Mouse (Mus musculus) kidney, postnatal 36 days (tissue): Measurements from ENCODE around the gene Hs6st3.
A peak's percentile ranks its signal among the peaks of the same experiment; 100 is the strongest.

Experiments
- DNase-seq, 2 experiments: peaks; one replicate each; pipeline ENCODE4 v3.0.0; 2021 to 2022; ENCODE audit warnings: mixed read lengths in 2 of 2

The Hs6st3 gene

DNA sequence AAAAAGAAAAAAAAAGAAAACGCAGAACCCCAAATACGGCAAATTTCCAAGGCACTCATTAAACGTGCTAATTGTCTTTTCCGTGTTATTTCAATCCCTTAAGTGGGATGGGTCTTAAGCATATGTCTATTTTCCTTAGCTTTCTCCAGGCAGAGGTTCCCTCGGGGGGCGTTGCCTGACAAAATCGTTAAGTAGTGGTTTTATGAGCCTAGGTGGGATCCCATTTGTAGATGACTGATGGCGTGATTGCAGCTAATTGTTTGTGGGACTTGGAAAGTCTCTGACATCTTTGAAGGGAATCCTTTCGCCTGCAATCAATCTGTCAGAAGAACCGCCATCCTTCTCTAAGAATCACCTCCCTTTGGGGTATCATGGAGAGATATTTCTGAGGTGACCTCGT, 662.7 kb downstream of the Hs6st3 start:
- DNase-seq = no peak

DNA sequence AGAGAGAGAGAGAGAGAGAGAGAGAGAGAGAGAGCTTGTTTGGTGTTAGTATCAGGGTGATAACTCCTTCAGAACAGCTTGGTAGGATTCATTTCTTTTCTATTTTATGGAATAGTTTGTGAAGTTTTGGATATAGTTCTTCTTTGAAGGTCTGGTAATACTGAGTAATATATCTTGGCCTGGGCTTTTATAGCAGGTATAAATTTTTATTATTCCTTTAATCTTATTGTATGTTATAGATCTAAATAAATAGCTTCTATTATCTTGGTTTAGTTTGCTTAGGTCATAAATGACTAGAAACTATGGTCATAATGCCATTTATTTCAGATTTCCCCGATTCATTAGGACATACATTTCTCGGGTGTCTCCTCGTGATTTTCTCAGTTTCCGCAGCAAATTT, 675.8 kb downstream of the Hs6st3 start:
- DNase-seq = no peak

DNA sequence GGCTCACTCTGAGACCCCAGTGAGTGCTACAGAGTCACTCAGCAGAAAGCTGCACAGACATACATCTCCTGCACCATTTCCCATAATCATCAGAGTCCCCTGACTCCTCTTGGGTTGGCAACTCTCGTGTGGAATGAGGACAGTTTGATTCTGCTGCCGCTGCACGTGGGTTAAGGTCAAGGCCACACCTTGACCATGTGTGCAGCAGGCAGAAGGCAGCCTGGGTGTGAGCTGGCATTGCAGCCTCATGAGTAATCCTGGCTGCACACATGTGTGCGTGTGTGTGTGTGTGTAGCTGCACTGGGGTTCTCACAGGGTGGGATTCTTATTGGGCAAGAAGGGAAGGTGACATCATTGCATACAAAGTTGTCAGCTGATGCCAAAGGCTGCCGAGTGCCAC, 677.5 kb downstream of the Hs6st3 start:
- DNase-seq = no peak

DNA sequence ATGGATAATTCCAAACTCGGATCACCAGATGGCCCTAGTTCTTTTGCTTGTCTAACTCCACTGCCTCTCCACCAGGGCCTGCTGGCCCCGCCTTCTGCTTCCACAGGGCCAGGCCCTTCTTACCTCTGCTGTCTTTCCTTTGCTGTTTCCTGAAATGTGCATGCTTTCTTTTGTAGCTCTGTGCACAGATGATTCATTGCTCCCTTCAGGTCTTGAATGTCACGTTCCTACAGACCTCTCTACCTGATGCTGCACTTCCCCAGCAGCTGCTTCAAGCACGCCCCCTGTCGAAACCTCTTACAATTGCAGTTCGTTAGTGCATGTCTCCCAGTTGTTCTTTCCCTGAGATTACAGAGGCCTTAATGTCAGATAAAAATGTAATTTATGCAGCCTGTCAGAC, 682.4 kb downstream of the Hs6st3 start:
- DNase-seq = no peak

DNA sequence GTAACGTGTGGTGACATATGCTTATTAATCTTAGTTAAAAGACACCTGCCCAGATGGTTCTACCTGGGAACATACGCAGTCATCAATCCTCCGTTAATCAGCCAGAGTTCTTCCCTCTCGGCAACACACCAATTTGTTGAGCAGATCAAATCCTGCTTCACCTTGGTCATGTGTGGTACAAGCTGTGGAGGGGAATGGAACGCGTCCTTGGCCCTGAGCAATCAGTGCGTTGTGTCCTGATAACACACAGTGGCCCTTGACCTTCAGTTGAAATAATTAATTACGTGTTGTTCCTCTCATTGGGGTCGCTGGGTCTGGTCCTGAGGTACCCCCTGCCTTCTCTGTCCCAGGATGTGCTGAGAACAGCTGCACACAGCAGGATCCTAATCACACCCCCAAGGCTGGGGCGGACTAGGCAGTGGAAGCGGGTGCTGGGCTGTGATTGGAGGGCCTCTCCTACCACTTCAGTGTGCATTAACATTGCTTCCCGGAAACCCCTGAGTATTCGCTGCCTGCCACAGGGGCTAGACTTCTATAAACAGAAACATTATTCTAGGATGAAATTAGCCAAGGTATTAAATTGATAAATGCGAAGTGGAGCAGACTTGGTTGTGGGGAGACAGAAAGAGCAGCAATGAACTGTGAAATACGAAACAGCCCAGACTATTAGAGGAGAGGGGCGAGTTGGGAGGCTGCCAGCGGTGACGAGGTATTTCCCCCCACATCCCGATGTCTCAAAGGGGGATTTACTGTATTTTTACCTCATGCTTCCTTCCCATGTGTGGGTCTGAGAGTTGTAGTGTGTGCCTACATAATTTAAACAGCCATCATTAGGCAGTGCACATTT, 693.2 kb downstream of the Hs6st3 start:
- DNase-seq = no peak

DNA sequence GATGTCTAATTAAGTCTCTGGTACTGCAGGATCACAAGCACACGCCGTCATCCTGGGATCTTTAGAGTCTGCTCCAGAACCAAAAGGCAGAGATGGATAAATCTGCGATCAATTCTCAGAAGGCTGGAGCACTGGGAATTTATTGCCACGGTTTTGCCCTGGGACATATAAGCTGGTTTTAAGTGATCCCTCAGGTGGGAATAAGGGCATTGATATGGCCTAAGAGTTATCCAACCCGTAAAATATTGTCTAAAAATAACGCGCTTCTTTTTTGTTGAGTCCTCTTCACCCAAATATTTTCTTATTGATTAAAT, 693.8 kb downstream of the Hs6st3 start:
- DNase-seq = no peak

DNA sequence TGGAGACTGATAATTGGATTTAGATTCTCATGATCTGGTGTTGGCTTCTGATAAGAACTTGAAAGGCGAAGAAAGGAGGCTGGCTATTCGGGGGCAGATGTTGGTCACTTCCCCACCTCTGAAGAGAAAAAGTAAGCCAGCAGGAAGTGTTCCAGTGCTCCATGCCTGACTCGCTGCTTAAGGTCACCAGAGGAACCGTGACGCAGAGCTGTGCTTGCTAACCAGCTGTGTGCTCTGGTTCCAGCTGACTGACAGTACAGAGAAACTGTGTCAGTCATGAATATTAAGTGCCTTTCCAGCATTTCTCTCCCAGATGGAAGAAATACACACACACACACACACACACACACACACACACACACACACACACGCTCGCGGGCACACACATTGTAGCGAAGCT, 694.8 kb downstream of the Hs6st3 start:
- peak; percentile 28 to 64 for DNase-seq

DNA sequence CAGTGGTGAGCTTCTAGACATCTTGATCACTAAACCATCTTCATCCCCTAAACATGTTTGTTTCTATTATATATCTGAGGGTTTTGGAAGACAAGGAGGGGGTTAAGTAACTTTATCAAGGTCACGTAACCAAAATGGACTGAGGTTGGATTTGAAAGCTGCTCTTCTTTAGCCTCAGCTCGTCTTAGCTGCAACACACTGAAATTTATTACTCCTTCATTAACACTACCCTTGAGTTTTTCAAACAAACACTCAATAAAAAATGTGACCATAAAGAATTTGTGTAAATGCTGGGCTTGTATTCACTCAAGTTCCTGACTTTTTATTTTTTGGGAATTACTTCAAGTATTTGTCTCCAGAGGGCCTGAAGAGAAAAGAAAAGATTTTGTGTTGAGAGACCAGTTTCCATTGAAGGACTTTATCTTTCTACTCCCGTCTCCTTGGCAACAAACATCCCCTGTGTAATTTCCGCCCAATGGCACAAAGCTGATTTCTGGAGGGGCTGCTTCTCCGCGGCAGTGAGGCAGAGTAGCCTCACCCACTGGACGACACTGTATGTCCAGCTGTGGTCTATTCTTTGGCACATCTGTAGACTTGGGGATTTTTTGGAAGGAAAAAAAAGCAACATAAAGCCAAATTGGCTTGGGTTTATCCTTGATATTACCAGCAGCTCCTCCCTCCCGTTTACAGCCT, 696.0 kb downstream of the Hs6st3 start:
- no peak for DNase-seq

DNA sequence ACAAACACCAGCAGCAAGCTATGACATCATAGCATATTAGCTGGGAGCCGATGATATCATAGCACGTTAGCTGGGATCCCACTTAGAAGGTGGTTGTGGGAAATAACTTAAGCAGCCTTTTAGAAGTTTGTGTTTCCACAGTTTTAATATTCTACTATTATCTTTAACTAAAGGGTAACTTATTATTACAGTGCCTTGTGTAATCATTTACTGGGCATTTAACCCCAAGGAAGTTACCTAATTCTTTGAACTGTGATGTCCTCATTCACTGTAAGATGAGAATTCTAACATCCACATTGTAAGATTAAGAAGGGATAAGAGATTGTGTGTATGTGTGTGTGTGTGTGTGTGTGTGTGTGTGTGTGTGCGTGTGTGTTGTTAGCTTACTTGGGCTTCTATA, 697.9 kb downstream of the Hs6st3 start:
- peak in 1 of 2 experiments; percentile 5 for DNase-seq

DNA sequence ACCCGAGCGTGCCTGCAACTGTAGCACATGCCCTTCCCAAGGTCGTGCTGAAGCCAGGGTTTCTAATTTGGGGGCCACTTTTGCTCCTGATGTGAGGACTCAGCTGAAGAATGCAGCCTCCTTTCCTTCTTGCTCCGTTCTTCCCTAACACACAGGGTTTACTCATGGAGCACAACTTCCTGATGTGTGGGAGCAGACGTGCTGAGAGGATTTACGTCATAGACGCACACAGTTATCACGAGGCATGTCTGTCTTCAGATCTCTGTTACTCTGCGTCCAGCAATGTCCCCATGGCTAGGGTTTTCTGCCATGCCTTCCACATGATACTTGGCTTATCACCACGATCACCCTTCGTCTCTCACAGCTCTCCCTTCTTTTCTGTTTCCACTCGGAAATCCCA, 709.4 kb downstream of the Hs6st3 start:
- no peak for DNase-seq

DNA sequence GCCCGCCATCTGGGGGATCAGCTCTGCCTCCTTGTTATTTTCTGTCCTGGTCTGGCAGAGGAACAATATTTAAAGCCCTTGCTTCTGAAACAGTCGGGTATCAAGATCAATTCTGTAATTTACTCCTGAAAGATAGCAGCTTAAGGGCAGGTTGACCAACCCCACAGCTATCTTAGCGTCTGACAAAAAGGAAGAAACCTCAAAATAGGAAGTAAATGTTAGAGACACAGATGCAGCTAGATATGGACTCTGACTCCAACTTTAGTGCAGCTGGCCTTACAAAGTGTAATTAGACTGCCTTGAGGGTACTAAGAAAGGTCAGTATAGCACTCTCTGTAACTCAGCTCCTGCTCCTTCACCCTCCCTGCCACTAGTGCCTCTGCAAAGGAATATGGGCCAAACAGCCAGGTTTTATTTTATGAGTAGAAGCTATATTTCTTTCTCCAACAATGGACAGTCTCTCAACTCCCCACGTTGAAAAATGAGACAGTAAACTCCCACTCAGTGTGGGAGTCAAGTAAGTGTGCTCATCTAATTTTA, 710.7 kb downstream of the Hs6st3 start:
- DNase-seq = no peak

DNA sequence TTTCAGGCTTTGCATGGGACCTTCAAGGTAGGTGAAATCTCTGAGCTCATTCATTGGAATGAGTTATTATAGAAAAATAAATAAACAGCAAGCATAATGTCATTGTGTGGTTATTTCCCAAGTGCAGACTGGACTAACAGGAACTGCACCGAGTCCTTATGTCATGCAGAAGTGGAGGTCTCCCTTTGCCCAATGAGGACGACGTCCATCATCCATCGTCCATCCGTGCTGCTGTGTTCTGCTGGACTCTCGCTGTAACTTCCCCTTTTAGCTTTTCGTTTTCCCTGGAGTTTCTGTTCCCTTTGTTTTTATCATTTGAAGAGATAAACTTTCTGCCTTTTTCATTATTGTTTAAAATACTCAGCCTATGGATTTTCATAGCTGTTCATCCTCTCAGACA, 711.2 kb downstream of the Hs6st3 start:
- DNase-seq = no peak

DNA sequence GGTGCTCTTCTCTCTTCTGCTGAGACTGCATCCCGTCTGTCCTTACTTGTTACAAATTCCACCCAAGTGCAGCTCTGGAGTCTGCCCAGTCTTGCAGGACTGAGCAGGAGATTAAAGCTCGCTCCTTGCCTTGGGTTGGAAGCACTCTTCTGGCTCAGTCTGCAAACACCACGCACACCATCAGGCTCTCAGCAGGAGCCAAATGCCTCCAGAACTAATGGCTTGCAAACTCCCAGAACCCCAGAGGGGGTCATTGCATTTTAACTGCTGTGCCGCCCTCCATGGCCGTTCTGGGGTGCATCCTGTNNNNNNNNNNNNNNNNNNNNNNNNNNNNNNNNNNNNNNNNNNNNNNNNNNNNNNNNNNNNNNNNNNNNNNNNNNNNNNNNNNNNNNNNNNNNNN, 714.0 kb downstream of the Hs6st3 start:
- peak; percentile 9 to 14 for DNase-seq

DNA sequence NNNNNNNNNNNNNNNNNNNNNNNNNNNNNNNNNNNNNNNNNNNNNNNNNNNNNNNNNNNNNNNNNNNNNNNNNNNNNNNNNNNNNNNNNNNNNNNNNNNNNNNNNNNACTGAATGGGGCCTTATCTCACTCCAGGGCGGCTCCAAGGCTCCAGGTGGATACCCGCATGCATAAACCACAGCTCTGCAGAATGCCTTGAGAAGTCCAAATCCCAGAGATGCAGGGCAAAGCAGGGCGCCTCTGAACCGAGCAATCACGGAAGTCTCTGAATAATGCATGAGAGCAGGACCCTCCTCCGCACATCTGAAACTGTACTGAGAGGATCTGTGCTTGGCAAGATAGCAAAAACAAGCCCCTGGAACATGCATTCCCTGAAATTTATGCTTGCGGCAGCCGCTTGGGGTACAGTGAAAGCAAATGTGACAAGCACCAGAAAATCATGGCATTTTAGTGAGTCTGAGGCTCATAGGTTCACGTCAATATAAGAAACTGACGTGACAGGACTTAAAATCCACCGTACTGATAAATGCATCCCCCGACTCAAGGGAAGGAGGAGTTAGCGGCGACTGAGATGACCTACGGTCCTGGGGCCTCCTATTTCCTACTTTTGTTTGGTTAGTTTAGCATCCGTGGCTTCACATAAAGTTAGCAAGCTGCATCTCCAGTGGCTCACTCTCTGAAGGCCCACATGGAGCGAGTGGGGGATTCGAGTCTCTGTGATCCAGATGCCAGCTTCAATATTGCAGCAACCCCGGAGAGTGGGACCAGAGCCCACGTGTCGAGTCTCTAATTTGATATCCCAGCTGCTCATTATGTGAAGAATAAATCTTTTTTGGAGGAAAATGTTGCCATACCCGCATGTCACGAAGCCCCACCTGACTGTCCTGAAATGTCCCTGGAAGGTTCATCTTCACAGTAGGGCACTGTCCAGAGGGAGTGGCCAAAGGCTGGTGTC, 719.5 kb downstream of the Hs6st3 start:
- DNase-seq = no peak

DNA sequence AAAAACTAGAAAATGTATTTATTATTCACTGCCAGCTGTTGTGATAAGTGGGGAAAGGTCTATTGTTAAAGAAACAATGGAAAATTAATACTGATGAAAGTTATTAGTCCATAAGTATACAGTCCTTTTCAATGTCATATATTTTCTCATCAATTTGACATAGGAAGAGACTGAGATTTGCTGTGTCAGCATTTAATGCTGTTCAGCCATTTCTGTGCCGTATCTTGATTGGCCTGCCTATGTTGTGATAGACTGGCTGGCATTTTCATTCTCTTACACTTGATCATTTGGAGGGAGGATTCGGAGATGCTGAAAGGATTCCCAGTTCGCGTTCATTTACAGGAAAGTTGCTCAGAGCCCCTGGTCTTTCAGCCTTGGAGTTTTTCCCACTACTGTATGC, 735.5 kb downstream of the Hs6st3 start:
- no peak for DNase-seq

DNA sequence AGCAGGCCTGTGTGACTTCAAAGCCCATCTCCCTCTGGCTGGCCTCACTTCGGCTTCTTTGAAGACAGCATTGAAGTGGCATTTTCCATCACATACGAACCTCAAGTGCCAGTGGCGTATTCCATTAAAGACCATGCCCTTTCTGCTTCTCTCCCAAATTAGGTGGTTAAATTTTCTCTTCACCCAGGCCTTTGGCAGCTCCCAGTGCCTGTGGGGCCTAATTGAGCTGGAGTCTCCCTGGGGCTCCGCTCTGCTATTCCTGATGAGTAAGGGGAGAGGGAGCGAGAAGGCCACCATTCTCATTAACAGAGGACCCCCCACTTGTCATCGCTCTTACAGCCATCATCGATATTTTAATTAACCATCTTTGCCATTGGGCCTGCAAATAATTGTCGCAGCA, 754.8 kb downstream of the Hs6st3 start:
- no peak for DNase-seq

DNA sequence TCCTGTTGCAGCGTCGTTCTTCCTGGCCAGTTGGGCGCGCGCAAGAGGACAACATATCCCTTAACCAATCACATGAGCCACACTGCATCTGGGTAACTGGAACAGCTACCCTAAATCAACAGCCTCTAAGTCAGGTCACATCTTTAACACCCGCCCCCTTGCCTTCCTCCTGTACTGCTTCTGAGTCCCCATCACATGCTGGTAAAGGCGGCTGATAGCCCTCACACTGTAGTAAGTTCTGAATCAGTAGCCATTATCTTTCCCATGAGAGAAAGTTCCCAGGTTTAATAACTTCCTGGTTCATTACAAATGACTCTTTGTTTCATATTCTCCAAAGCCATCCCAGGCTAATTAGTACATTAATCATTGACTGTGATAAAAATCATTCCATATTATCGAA, 757.0 kb downstream of the Hs6st3 start:
- DNase-seq = no peak

DNA sequence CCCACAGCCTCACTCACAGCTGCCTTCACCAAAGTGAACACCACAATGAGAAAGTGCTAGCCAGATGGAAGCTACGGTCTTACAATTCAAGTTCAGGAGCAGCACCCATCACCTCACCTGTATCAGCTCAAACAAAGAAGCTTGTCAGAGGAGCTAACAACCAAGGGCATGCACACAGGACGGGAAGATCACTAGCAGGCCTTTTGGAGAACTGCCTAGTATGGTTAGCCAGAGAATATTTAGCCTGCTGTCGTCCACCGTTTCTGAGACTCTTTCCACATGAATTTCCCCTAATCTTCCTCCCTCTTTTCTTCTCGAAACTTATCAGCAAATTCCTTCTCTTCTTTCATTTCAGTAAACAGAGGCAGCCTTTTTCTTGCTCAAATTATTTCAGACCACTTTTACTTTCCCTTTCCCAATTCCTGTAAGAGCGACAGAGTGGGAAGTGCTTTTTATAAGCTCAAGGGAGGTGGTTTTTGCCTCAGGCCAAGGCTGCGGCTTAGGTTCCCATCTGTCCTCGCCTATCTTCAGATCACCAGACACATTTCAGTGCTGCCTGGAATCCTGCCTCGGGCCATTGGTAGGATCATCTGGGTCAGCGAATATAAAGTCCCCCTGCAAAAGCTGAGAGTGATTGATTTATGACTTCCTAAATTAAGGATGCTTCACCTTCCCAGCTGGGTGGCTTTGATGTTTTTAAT, 757.8 kb downstream of the Hs6st3 start:
- no peak for DNase-seq

DNA sequence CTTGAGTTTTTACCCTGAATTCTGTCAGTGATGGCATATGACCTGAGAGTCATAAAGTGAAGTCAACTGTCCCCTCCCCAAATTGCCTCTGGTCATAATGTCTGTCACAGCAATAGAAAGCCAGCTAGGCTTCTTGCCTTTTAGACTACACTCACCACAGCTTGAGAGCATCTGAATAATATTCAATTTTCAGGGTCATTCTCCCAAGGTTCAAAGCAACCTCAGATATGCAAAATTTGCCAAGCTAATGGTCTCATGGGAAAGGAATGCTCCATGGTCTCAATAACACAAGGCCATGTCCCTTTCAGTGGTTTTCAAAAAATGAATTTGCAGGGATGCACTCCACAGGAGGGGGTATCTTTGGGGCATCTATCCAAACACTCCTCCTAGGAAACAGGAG, 764.3 kb downstream of the Hs6st3 start:
- no peak for DNase-seq

DNA sequence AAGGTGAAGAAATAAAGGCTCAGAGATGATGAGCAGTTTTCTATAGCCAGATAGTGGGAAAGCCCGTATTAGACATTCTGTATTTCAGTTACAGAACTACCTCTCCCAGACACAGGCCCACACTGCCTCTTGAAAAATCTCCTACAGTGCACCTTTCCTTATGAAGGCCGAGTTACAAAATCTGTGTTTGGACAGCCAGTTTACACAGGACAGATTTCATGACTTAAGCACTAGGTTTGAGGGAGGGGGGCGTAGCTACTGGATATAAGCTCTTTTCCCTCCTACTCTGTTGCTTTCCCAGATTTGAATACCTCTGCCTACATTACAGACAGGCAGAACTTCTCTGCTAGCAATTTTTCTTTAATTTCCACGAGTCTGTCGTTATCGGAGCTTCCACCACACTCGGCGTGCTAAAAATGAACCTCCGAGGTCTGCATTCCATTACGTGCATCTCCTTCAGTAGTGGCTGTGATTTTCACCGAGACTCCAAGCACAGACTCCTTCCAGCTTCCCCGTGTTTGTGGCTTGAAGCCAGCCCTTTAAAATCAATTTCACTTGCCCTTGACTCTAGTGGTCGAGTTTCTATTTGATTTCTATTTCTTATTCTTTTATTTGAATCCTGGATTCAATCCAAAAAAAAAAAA, 770.0 kb downstream of the Hs6st3 start:
- no peak for DNase-seq

DNA sequence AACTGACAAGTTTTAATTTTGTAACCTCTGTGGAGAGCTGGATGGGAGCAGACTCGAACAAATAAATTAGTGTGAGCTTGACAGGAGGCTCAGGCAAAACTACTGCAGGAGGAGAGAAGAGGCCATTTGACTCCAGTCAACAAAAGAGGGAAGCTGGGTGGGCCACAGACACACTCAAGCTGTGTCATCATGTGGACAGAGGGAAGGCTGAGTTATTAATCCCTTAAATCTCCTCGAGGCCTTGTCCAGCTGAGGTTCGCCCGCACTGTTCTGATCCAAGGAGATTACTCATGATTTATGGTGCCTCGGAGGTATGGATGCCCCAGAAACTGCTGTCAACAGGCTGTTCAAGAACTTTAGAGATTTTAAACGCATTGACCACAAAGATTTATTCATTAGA, 776.4 kb downstream of the Hs6st3 start:
- no peak for DNase-seq
